Mouse (Mus musculus) kidney, postnatal 0 days (tissue): ENCODE measurements around the gene Ephb1. TPM values are rescaled to one million over a fixed set of nuclear protein-coding genes. Genes with fewer than 3 reads are reported as not detected.

ENCODE experiments used
- ATAC-seq: fragments of 200-750 bp; cut with Nextera tagmentation; replicated peaks from 2 replicates; pipeline ENCODE4 v1.8.0; 2017; ENCODE audit warnings: low read depth, moderate number of reproducible peaks, moderate TSS enrichment, moderate library complexity; ENCODE audit not compliant: low FRiP score
- DNase-seq: peaks from one replicate; pipeline ENCODE4 v3.0.0-alpha.2; 2016; ENCODE audit warnings: low spot score
- H3K27ac ChIP-seq: fragments of 300-500 bp; sonication (generic); 2 replicates; pipeline ENCODE4 v1.5.1; 2014; ENCODE audit warnings: mild to moderate bottlenecking
- H3K27me3 ChIP-seq: fragments of 300-500 bp; sonication (generic); 2 replicates; pipeline ENCODE4 v1.6.1; 2014; ENCODE audit warnings: low read length, mixed read lengths; ENCODE audit not compliant: insufficient read depth
- H3K36me3 ChIP-seq: fragments of 300-500 bp; sonication (generic); 2 replicates; pipeline ENCODE4 v1.6.1; 2014; ENCODE audit warnings: low read length, mixed read lengths; ENCODE audit not compliant: insufficient read depth
- H3K4me1 ChIP-seq: fragments of 300-500 bp; sonication (generic); replicated peaks from 2 replicates; pipeline ENCODE4 v1.6.1; 2014; ENCODE audit warnings: antibody characterized with exemption, low read length, mixed read lengths; ENCODE audit not compliant: insufficient read depth
- H3K4me2 ChIP-seq: fragments of 300-500 bp; sonication (generic); 2 replicates; pipeline ENCODE4 v1.6.1; 2014; ENCODE audit warnings: mild to moderate bottlenecking, low read length, moderate library complexity, mixed read lengths
- H3K4me3 ChIP-seq: fragments of 300-500 bp; sonication (generic); replicated peaks from 2 replicates; pipeline ENCODE4 v1.5.1; 2014; ENCODE audit warnings: low read depth, low read length
- H3K9ac ChIP-seq: fragments of 300-500 bp; sonication (generic); 2 replicates; pipeline ENCODE4 v1.6.1; 2014; ENCODE audit warnings: low read depth, low read length
- H3K9me3 ChIP-seq: fragments of 300-500 bp; sonication (generic); replicated peaks from 2 replicates; pipeline ENCODE4 v1.6.1; 2016; ENCODE audit warnings: low read length, inconsistent platforms, mixed read lengths
- CTCF ChIP-seq: IDR thresholded peaks from 2 replicates; pipeline ENCODE4 v1.5.1; 2016; ENCODE audit warnings: antibody characterized with exemption, low read depth, mild to moderate bottlenecking, moderate library complexity
- WGBS: fragments of 180-500 bp; shearing (Covaris S2); extraction: QIAGEN DNeasy Blood & Tissue Kit; methylation state at CpG from one replicate; pipeline ENCODE4 v1.1.7; 2014; 5-methylcytosine and 5-hydroxymethylcytosine counted together
- polyA plus RNA-seq: library from polyadenylated mRNA; unstranded; fragments of >200 nt; fragmentation: Nextera tagmentation; extraction: Ambion mirVana; gene quantifications from 2 replicates; pipeline ENCODE4 v1.2.1, GENCODE M21; 2015

Ephb1 gene
- polyA plus RNA-seq, 1 experiment from 2014 or later, result 4.2 TPM

- Histone ChIP-seq H3K9me3 (no peaks in the 10 kb centered on the region), H3K4me2 (no peak overlapping the region), H3K27me3 (no peaks in the 10 kb centered on the region), H3K4me3 (no peak overlapping the region), H3K4me1 (no peaks in the 10 kb centered on the region; the same call in 1 of the 2 replicates), H3K36me3 (no peaks in the 10 kb centered on the region), H3K27ac (no peak overlapping the region), H3K9ac (no peak overlapping the region)
- TF ChIP-seq CTCF, result no peak
- peak; percentile 53 for DNase-seq
- 8% methylated on average over 9 of the region's 9 CpGs for WGBS
- 0 out of 2 replicates have a peak, but pooled peaks have one; percentile 68 for ATAC-seq
Observed at GRCm38 (mm10) chr9:102249124-102249816, 105.2 kb downstream of the Ephb1 start.

GRCm38 (mm10) chr9:102245551-102245950 is 108.9 kb downstream of the Ephb1 start:
- 77% methylated on average over 7 of the region's 7 CpGs for WGBS
- H3K4me1 ChIP-seq, result no peaks in the 10 kb centered on the region; the same call in 1 of the 2 replicates
- no peak overlapping the region for H3K9ac ChIP-seq
- no peak overlapping the region for H3K27ac ChIP-seq
- no peaks in the 10 kb centered on the region for H3K27me3 ChIP-seq
- no peak for DNase-seq
- no peak for TF ChIP-seq CTCF
- no peak overlapping the region for H3K4me2 ChIP-seq
- H3K4me3 ChIP-seq, result no peak overlapping the region
- no peak for ATAC-seq
- no peaks in the 10 kb centered on the region for H3K9me3 ChIP-seq
- no peaks in the 10 kb centered on the region for H3K36me3 ChIP-seq

- H3K4me2 ChIP-seq, result no peak overlapping the region
- no peaks in the 10 kb centered on the region for H3K27me3 ChIP-seq
- no peak overlapping the region for H3K27ac ChIP-seq
- TF ChIP-seq CTCF, result no peak
- H3K9me3 ChIP-seq, result no peaks in the 10 kb centered on the region
- DNase-seq, result no peak
- H3K4me3 ChIP-seq, result no peak overlapping the region
- H3K4me1 ChIP-seq, result no peaks in the 10 kb centered on the region
- WGBS, result 24% methylated on average over 7 of the region's 7 CpGs
- no peaks in the 10 kb centered on the region for H3K36me3 ChIP-seq
- no peak overlapping the region for H3K9ac ChIP-seq
- peak; percentile 17; the same call in 1 of the 2 replicates for ATAC-seq
Observed at GRCm38 (mm10) chr9:102243296-102243695, 111.2 kb downstream of the Ephb1 start.

GRCm38 (mm10) chr9:102241546-102241945 is 112.9 kb downstream of the Ephb1 start:
- DNase-seq (no peak), ATAC-seq (no peak)
- Histone ChIP-seq H3K27me3 (no peaks in the 10 kb centered on the region), H3K9ac (no peak overlapping the region), H3K4me1 (no peaks in the 10 kb centered on the region), H3K36me3 (no peaks in the 10 kb centered on the region), H3K27ac (no peak overlapping the region), H3K4me3 (no peak overlapping the region), H3K9me3 (no peaks in the 10 kb centered on the region), H3K4me2 (no peak overlapping the region)
- WGBS, result 49% methylated on average over 2 of the region's 2 CpGs
- no peak for TF ChIP-seq CTCF

GRCm38 (mm10) chr9:102240215-102240614 is 114.3 kb downstream of the Ephb1 start:
- 0 out of 2 replicates have a peak, but pooled peaks cover 5% of the 10 kb centered on the region for H3K4me1 ChIP-seq
- ATAC-seq (no peak), DNase-seq (peak; percentile 29)
- no peak overlapping the region for H3K27ac ChIP-seq
- H3K9ac ChIP-seq, result no peak overlapping the region
- H3K9me3 ChIP-seq, result no peaks in the 10 kb centered on the region
- WGBS, result 30% methylated on average over 4 of the region's 4 CpGs
- H3K4me2 ChIP-seq, result no peak overlapping the region
- no peaks in the 10 kb centered on the region for H3K36me3 ChIP-seq
- no peak for TF ChIP-seq CTCF
- no peak overlapping the region for H3K4me3 ChIP-seq
- no peaks in the 10 kb centered on the region for H3K27me3 ChIP-seq

- no peak for DNase-seq
- Histone ChIP-seq H3K27ac (no peak overlapping the region), H3K9ac (no peak overlapping the region), H3K9me3 (no peaks in the 10 kb centered on the region), H3K4me1 (0 out of 2 replicates have a peak, but pooled peaks cover 5% of the 10 kb centered on the region), H3K36me3 (no peaks in the 10 kb centered on the region), H3K4me2 (no peak overlapping the region), H3K27me3 (no peaks in the 10 kb centered on the region), H3K4me3 (no peak overlapping the region)
- ATAC-seq, result no peak
- WGBS, result 58% methylated on average over 4 of the region's 4 CpGs
- TF ChIP-seq CTCF, result no peak
Observed at GRCm38 (mm10) chr9:102235444-102235951, 119.0 kb downstream of the Ephb1 start.
